Mouse (Mus musculus) ES-E14 (cell line): ENCODE measurements around the gene Slc25a4. TPM values are rescaled to one million over a fixed set of nuclear protein-coding genes. Genes with fewer than 3 reads are reported as not detected.

Experiments used
- DNase-seq: peaks from one replicate; pipeline ENCODE4 v3.0.0-alpha.2; 2013; ENCODE audit warnings: low read depth, low spot score
- H3K27ac ChIP-seq: 2 replicates; pipeline ENCODE4 v1.5.1; 2012; ENCODE audit warnings: low read depth, mild to moderate bottlenecking, low read length, moderate library complexity, mixed read lengths; ENCODE audit not compliant: poor library complexity, insufficient read depth, severe bottlenecking
- H3K36me3 ChIP-seq: 2 replicates; pipeline ENCODE4 v1.6.1; 2012; ENCODE audit warnings: mild to moderate bottlenecking, low read length, moderate library complexity, mixed read lengths; ENCODE audit not compliant: control insufficient read depth, poor library complexity, insufficient read depth, severe bottlenecking
- H3K4me1 ChIP-seq, 2 experiments: fragments of 150-350 bp in 1 of 2; sonication (generic) in 1 of 2; 2 replicates each; pipeline ENCODE4 v1.6.1; 2012; ENCODE audit warnings: low read length in 2 of 2, mild to moderate bottlenecking in 1 of 2, mixed read lengths in 1 of 2; ENCODE audit not compliant: control insufficient read depth in 2 of 2, insufficient read depth in 2 of 2, poor library complexity in 1 of 2
- H3K4me3 ChIP-seq, 2 experiments: fragments of 150-350 bp in 1 of 2; sonication (generic) in 1 of 2; 2 replicates each; pipeline ENCODE4 v1.5.1; 2012; ENCODE audit warnings: low read length in 2 of 2, low read depth in 1 of 2, mild to moderate bottlenecking in 1 of 2, mixed read lengths in 1 of 2; ENCODE audit not compliant: insufficient read depth in 1 of 2, poor library complexity in 1 of 2, severe bottlenecking in 1 of 2
- H3K9ac ChIP-seq: 2 replicates; pipeline ENCODE4 v1.6.1; 2012; ENCODE audit warnings: low read depth, mild to moderate bottlenecking, low read length, mixed read lengths; ENCODE audit not compliant: poor library complexity, insufficient read depth, severe bottlenecking
- H3K9me3 ChIP-seq: fragments of 150-350 bp; sonication (generic); 2 replicates; pipeline ENCODE4 v1.6.1; 2012; ENCODE audit warnings: low read depth, mild to moderate bottlenecking, low read length; ENCODE audit not compliant: control insufficient read depth, insufficient read depth
- CHD2 ChIP-seq: IDR thresholded peaks from 2 replicates; pipeline ENCODE4 v1.6.1; 2014; ENCODE audit warnings: mild to moderate bottlenecking, low read depth, low read length, inconsistent platforms
- HCFC1 ChIP-seq: IDR thresholded peaks from 2 replicates; pipeline ENCODE4 v1.6.1; 2012; ENCODE audit warnings: low read length, inconsistent platforms, borderline replicate concordance; ENCODE audit not compliant: insufficient read depth
- MAFK ChIP-seq: IDR thresholded peaks from 2 replicates; pipeline ENCODE4 v1.6.1; 2014; ENCODE audit warnings: mild to moderate bottlenecking, low read depth, low read length, inconsistent platforms; ENCODE audit not compliant: insufficient read depth
- ZC3H11A ChIP-seq: IDR thresholded peaks from 2 replicates; pipeline ENCODE4 v1.6.1; 2012; ENCODE audit warnings: low read depth, mild to moderate bottlenecking, inconsistent platforms, low read length, borderline replicate concordance
- ZNF384 ChIP-seq: IDR thresholded peaks from 2 replicates; pipeline ENCODE4 v1.6.1; 2012; ENCODE audit warnings: low read depth, low read length, inconsistent platforms
- in situ Hi-C, 2 experiments: fragments of 600-800 bp; cut with MboI; formaldehyde crosslinking; loops; one replicate each; pipeline ENCODE4 v1.15.1; 2025; ENCODE audit warnings: low sequenced_read_pairs in 2 of 2, inconsistent platforms in 1 of 2; ENCODE audit not compliant: unreplicated experiment in 2 of 2
- total RNA-seq: library from RNA; depleted of rRNA; stranded (reverse); fragments of 300-350 nt; gene quantifications from 2 replicates; pipeline ENCODE4 v1.2.3, GENCODE M21; 2012; rRNA removed

Gene Slc25a4
- total RNA-seq, 1 experiment: 284 TPM

DNA sequence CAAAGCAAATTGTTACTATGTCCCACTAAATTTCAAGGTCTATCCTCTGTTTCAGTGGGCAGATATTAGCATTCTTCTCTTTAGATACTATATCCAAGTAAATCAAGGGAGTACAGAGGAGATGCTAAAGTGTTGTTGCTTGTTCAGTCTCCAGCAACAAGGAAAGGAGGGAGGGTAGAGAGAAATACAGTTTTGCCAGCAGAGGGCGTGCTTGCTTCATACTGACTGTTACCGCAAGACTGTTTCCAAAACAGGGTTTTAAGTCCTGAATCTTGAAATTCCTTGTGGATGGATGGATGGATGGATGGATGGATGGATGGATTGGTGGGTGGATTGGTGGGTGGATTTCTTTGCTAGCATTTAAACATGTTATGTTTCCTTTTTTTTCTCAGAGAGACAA, 25.7 kb downstream of the Slc25a4 start:
- Histone ChIP-seq H3K36me3 (no peaks in the 10 kb centered on the region), H3K4me3 (no peak overlapping the region), H3K27ac (no peak overlapping the region), H3K4me1 (no peaks in the 10 kb centered on the region), H3K9me3 (no peaks in the 10 kb centered on the region), H3K9ac (no peak overlapping the region)
- TF ChIP-seq ZC3H11A: peak; percentile 70; the same call in 1 of the 2 replicates
- no peak for TF ChIP-seq MAFK
- DNase-seq: peak; percentile 51
- in situ Hi-C loops: no loop called here

- H3K4me3 ChIP-seq: no peak overlapping the region
- in situ Hi-C loops: no loop called here
- TF ChIP-seq ZC3H11A: no peak
- TF ChIP-seq ZNF384: no peak
- TF ChIP-seq HCFC1: no peak
- no peak for TF ChIP-seq CHD2
- no peak for TF ChIP-seq MAFK
- no peaks in the 10 kb centered on the region for H3K4me1 ChIP-seq
- no peak for DNase-seq
- H3K36me3 ChIP-seq: no peaks in the 10 kb centered on the region
- no peak overlapping the region for H3K27ac ChIP-seq
- H3K9ac ChIP-seq: no peak overlapping the region
- H3K9me3 ChIP-seq: no peaks in the 10 kb centered on the region
Observed at GRCm38 (mm10) chr8:46180136-46180535, 30.9 kb downstream of the Slc25a4 start.

DNA sequence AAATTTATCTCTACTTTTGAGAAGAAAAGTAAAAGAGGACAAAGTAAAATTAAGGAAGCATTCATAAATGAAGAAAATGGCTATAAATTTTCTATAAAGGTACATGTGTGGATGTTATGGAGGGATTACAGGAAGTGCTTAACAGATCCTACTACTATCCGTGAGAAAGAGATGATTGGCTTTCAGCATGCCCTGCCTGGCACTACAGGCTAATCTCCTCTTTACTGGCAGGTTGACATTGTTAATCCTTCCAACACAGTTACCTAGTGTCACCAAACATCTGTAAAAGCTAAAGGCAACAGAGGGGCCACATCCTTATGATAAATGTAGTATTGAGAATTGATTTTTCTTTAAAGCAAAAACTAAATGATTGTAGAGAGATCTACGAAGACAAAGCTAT, 37.4 kb downstream of the Slc25a4 start:
- TF ChIP-seq ZNF384 (no peak), ZC3H11A (no peak), CHD2 (no peak), MAFK (no peak), HCFC1 (no peak)
- no peak for DNase-seq
- no peaks in the 10 kb centered on the region for H3K36me3 ChIP-seq
- no peaks in the 10 kb centered on the region; the same call in 1 of the 2 replicates for H3K9me3 ChIP-seq
- in situ Hi-C loops: no loop called here
- H3K9ac ChIP-seq: no peak overlapping the region
- H3K27ac ChIP-seq: no peak overlapping the region
- no peak overlapping the region for H3K4me3 ChIP-seq
- H3K4me1 ChIP-seq: no peaks in the 10 kb centered on the region

GRCm38 (mm10) chr8:46163870-46164190, 47.3 kb downstream of the Slc25a4 start:
- no peaks in the 10 kb centered on the region for H3K4me1 ChIP-seq
- H3K36me3 ChIP-seq: no peaks in the 10 kb centered on the region
- H3K9ac ChIP-seq: peak overlapping the region; percentile 85
- DNase-seq: no peak
- H3K4me3 ChIP-seq: peak overlapping the region; percentile 82 to 92
- TF ChIP-seq ZNF384 (peak; percentile 90), CHD2 (no peak)
- H3K27ac ChIP-seq: no peak overlapping the region
- in situ Hi-C loops: no loop called here
- no peaks in the 10 kb centered on the region for H3K9me3 ChIP-seq

- Histone ChIP-seq H3K9ac (peak overlapping the region; percentile 85), H3K27ac (no peak overlapping the region), H3K36me3 (no peaks in the 10 kb centered on the region), H3K4me1 (no peaks in the 10 kb centered on the region), H3K9me3 (no peaks in the 10 kb centered on the region), H3K4me3 (peak overlapping the region; percentile 82 to 92)
- TF ChIP-seq HCFC1 (peak; percentile 58; the same call in 1 of the 2 replicates), CHD2 (peak; percentile 87), ZC3H11A (no peak)
- in situ Hi-C loops: no loop called here
- peak; percentile 79 for DNase-seq
Observed at GRCm38 (mm10) chr8:46162953-46163869, 47.9 kb downstream of the Slc25a4 start.

Other genes starting within 250 kb of the Slc25a4 start
- 0.16 and 0.36 TPM in 2 replicates for gene 1700029J07Rik, start 236.0 kb downstream of the Slc25a4 start, total RNA-seq
- 17.1 and 21.7 TPM in 2 replicates for gene Ufsp2, start 235.8 kb downstream of the Slc25a4 start, total RNA-seq
- 0.13 and 0.26 TPM in 2 replicates for gene Lrp2bp, start 212.0 kb downstream of the Slc25a4 start, total RNA-seq
- gene Ankrd37, start 205.6 kb downstream of the Slc25a4 start, total RNA-seq: 12.3 and 13.6 TPM in 2 replicates
- 5.7 and 7.4 TPM in 2 replicates for gene Cfap97, start 59.5 kb downstream of the Slc25a4 start, total RNA-seq
- gene Snx25, start 59.1 kb downstream of the Slc25a4 start, total RNA-seq: 8.1 and 10.3 TPM in 2 replicates
- not detected in 2 replicates for gene Helt, start 83.4 kb upstream of the Slc25a4 start, total RNA-seq